Mouse (Mus musculus) neural tube, embryonic 14.5 days (tissue): ENCODE results near the gene Timp3. TPM values are rescaled to one million over a fixed set of nuclear protein-coding genes. Genes with fewer than 3 reads are reported as not detected.

Source experiments
- ATAC-seq: fragments of 200-750 bp; cut with Nextera tagmentation; 2 replicates; pipeline ENCODE4 v1.8.0; 2017; ENCODE audit warnings: low read depth, mild to moderate bottlenecking, moderate TSS enrichment, moderate library complexity
- H3K27ac ChIP-seq: fragments of 300-500 bp; sonication (generic); 2 replicates; pipeline ENCODE4 v1.5.1; 2014; ENCODE audit warnings: low read depth, mild to moderate bottlenecking, control low read depth, low read length, moderate library complexity, mixed read lengths
- H3K27me3 ChIP-seq: fragments of 300-500 bp; sonication (generic); 2 replicates; pipeline ENCODE4 v1.6.1; 2014; ENCODE audit warnings: low read length; ENCODE audit not compliant: control insufficient read depth, insufficient read depth
- H3K36me3 ChIP-seq: fragments of 300-500 bp; sonication (generic); 2 replicates; pipeline ENCODE4 v1.6.1; 2014; ENCODE audit warnings: low read length, mixed read lengths; ENCODE audit not compliant: control insufficient read depth, insufficient read depth
- H3K4me1 ChIP-seq: fragments of 300-500 bp; sonication (generic); 2 replicates; pipeline ENCODE4 v1.6.1; 2014; ENCODE audit warnings: low read length; ENCODE audit not compliant: control insufficient read depth, insufficient read depth
- H3K4me2 ChIP-seq: fragments of 300-500 bp; sonication (generic); 2 replicates; pipeline ENCODE4 v1.6.1; 2014; ENCODE audit warnings: mild to moderate bottlenecking, low read depth, low read length, control low read depth
- H3K4me3 ChIP-seq: fragments of 300-500 bp; sonication (generic); 2 replicates; pipeline ENCODE4 v1.5.1; 2014; ENCODE audit warnings: low read depth, low read length, control low read depth, mixed read lengths
- H3K9ac ChIP-seq: fragments of 300-500 bp; sonication (generic); replicated peaks from 2 replicates; pipeline ENCODE4 v1.6.1; 2014; ENCODE audit warnings: low read depth, mild to moderate bottlenecking, control low read depth, low read length, mixed read lengths
- H3K9me3 ChIP-seq: fragments of 300-500 bp; sonication (generic); 2 replicates; pipeline ENCODE4 v1.6.1; 2016; ENCODE audit warnings: low read length; ENCODE audit not compliant: control insufficient read depth
- WGBS: fragments of 180-500 bp; shearing (Covaris S2); extraction: QIAGEN DNeasy Blood & Tissue Kit; methylation state at CpG from one replicate; pipeline ENCODE4 v1.1.7; 2014; 5-methylcytosine and 5-hydroxymethylcytosine counted together
- polyA plus RNA-seq: library from polyadenylated mRNA; unstranded; fragments of >200 nt; fragmentation: Nextera tagmentation; extraction: Ambion mirVana; gene quantifications from 2 replicates; pipeline ENCODE4 v1.2.1, GENCODE M21; 2014

Gene Timp3
- polyA plus RNA-seq, 1 experiment from 2014 or later = 45.0 TPM

- H3K27ac ChIP-seq = no peak overlapping the region
- H3K9ac ChIP-seq = no peak overlapping the region
- peaks cover 7% of the 10 kb centered on the region; the same call in 1 of the 2 replicates for H3K27me3 ChIP-seq
- H3K36me3 ChIP-seq = no peaks in the 10 kb centered on the region
- peak overlapping the region; percentile 45 for H3K4me3 ChIP-seq
- WGBS = 55% methylated on average over 4 of the region's 4 CpGs
- H3K9me3 ChIP-seq = no peaks in the 10 kb centered on the region
- ATAC-seq = no peak
- peaks cover 16% of the 10 kb centered on the region; the same call in 1 of the 2 replicates for H3K4me1 ChIP-seq
- peak overlapping the region; percentile 96 for H3K4me2 ChIP-seq
Measured at GRCm38 (mm10) chr10:86302318-86302648, 2.1 kb downstream of the Timp3 start.

- Histone ChIP-seq H3K4me1 (peaks cover 16% of the 10 kb centered on the region; the same call in 1 of the 2 replicates), H3K9me3 (no peaks in the 10 kb centered on the region), H3K9ac (no peak overlapping the region), H3K27me3 (peaks cover 7% of the 10 kb centered on the region; the same call in 1 of the 2 replicates), H3K36me3 (no peaks in the 10 kb centered on the region), H3K4me3 (peak overlapping the region; percentile 13; the same call in 1 of the 2 replicates), H3K27ac (no peak overlapping the region), H3K4me2 (peak overlapping the region; percentile 96)
- 20% methylated on average over 8 of the region's 8 CpGs for WGBS
- ATAC-seq = peak; percentile 42
Measured at GRCm38 (mm10) chr10:86302761-86303494, 2.8 kb downstream of the Timp3 start.

- no peaks in the 10 kb centered on the region for H3K36me3 ChIP-seq
- H3K27ac ChIP-seq = no peak overlapping the region
- H3K27me3 ChIP-seq = peaks cover 7% of the 10 kb centered on the region; the same call in 1 of the 2 replicates
- WGBS = 57% methylated on average over 2 of the region's 2 CpGs
- H3K9ac ChIP-seq = no peak overlapping the region
- peak overlapping the region; percentile 96; the same call in 1 of the 2 replicates for H3K4me2 ChIP-seq
- no peak overlapping the region for H3K4me3 ChIP-seq
- H3K4me1 ChIP-seq = peaks cover 16% of the 10 kb centered on the region; the same call in 1 of the 2 replicates
- H3K9me3 ChIP-seq = no peaks in the 10 kb centered on the region
- ATAC-seq = no peak
Measured at GRCm38 (mm10) chr10:86303495-86303876, 3.3 kb downstream of the Timp3 start.

- Histone ChIP-seq H3K4me2 (no peak overlapping the region), H3K9ac (no peak overlapping the region), H3K4me3 (no peak overlapping the region), H3K27ac (no peak overlapping the region), H3K27me3 (peaks cover 7% of the 10 kb centered on the region; the same call in 1 of the 2 replicates), H3K9me3 (no peaks in the 10 kb centered on the region), H3K36me3 (no peaks in the 10 kb centered on the region), H3K4me1 (peaks cover 16% of the 10 kb centered on the region; the same call in 1 of the 2 replicates)
- WGBS = 0% methylated on average over 2 of the region's 2 CpGs
- ATAC-seq = no peak
Measured at GRCm38 (mm10) chr10:86304583-86304982, 4.4 kb downstream of the Timp3 start.

GRCm38 (mm10) chr10:86307235-86307634 is 7.1 kb downstream of the Timp3 start:
- 92% methylated on average over 4 of the region's 4 CpGs for WGBS
- Histone ChIP-seq H3K9me3 (no peaks in the 10 kb centered on the region), H3K9ac (no peak overlapping the region)

GRCm38 (mm10) chr10:86310527-86310926 is 10.4 kb downstream of the Timp3 start:
- H3K4me2 ChIP-seq = no peak overlapping the region
- no peaks in the 10 kb centered on the region for H3K4me1 ChIP-seq
- no peak overlapping the region for H3K27ac ChIP-seq
- H3K9ac ChIP-seq = no peak overlapping the region
- ATAC-seq = no peak
- H3K36me3 ChIP-seq = no peaks in the 10 kb centered on the region
- H3K4me3 ChIP-seq = no peak overlapping the region
- 44% methylated on average over 6 of the region's 6 CpGs for WGBS
- no peaks in the 10 kb centered on the region for H3K27me3 ChIP-seq
- H3K9me3 ChIP-seq = no peaks in the 10 kb centered on the region

More at GRCm38 (mm10) chr10:86307235-86307634, 7.1 kb downstream of the Timp3 start:
- H3K4me3 ChIP-seq = no peak overlapping the region
- H3K4me1 ChIP-seq = peaks cover 8% of the 10 kb centered on the region; the same call in 1 of the 2 replicates
- no peaks in the 10 kb centered on the region for H3K36me3 ChIP-seq
- no peak overlapping the region for H3K27ac ChIP-seq
- H3K27me3 ChIP-seq = no peaks in the 10 kb centered on the region
- no peak overlapping the region for H3K4me2 ChIP-seq
- no peak for ATAC-seq

- no peaks in the 10 kb centered on the region for H3K4me1 ChIP-seq
- ATAC-seq = no peak
- WGBS = 93% methylated on average over 3 of the region's 3 CpGs
Measured at GRCm38 (mm10) chr10:86312976-86313375, 12.8 kb downstream of the Timp3 start.

GRCm38 (mm10) chr10:86313448-86313847 is 13.3 kb downstream of the Timp3 start:
- H3K36me3 ChIP-seq = no peaks in the 10 kb centered on the region
- no peaks in the 10 kb centered on the region for H3K4me1 ChIP-seq
- H3K9me3 ChIP-seq = no peaks in the 10 kb centered on the region
- no peak overlapping the region for H3K9ac ChIP-seq
- no peaks in the 10 kb centered on the region for H3K27me3 ChIP-seq
- H3K4me2 ChIP-seq = no peak overlapping the region
- 93% methylated on average over 1 of the region's 1 CpGs for WGBS
- H3K27ac ChIP-seq = no peak overlapping the region
- no peak for ATAC-seq
- H3K4me3 ChIP-seq = no peak overlapping the region

More at GRCm38 (mm10) chr10:86312976-86313375, 12.8 kb downstream of the Timp3 start:
- Histone ChIP-seq H3K27ac (no peak overlapping the region), H3K27me3 (no peaks in the 10 kb centered on the region), H3K4me3 (no peak overlapping the region), H3K9me3 (no peaks in the 10 kb centered on the region), H3K4me2 (no peak overlapping the region), H3K9ac (no peak overlapping the region), H3K36me3 (no peaks in the 10 kb centered on the region)

GRCm38 (mm10) chr10:86315513-86315912 is 15.3 kb downstream of the Timp3 start:
- H3K4me1 ChIP-seq = no peaks in the 10 kb centered on the region
- ATAC-seq = no peak
- no peak overlapping the region for H3K4me3 ChIP-seq
- H3K36me3 ChIP-seq = no peaks in the 10 kb centered on the region
- WGBS = 51% methylated on average over 3 of the region's 3 CpGs
- no peaks in the 10 kb centered on the region for H3K27me3 ChIP-seq
- H3K9me3 ChIP-seq = no peaks in the 10 kb centered on the region
- H3K9ac ChIP-seq = no peak overlapping the region
- H3K4me2 ChIP-seq = no peak overlapping the region
- H3K27ac ChIP-seq = no peak overlapping the region
